Mouse (Mus musculus): ENCODE results near the gene Ppfibp2. TPM values are rescaled to one million over a fixed set of nuclear protein-coding genes. Genes with fewer than 3 reads are reported as not detected.

The Ppfibp2 gene
- total and polyA plus RNA-seq, 3 experiments, result 0.27 TPM; not detected in 2

DNA sequence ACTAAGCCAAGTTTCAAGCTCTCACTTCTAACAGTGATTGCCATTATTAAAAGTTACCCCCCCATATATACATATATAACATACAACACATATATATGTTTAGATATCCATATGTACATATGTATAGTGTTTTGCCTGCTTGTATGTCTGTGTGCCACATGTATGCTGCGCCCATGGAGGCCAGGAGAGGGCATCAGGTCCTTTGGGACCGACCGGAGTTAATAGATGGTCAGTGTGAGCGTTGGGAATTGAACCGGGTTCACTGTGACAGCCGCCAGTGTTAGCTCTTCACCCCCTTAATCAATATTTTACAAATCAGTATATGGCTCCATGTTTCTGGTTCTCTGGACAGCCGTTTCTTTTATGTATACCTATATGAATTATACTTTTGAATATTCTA is 55.0 kb downstream of the Ppfibp2 start:
- TF ChIP-seq TAL1 (conservative IDR thresholded peaks at IDR 0.05; ENCODE audit: low read depth, low read length) (no peak), GATA2 (IDR thresholded peaks at IDR 0.05; ENCODE audit: borderline replicate concordance, low read depth, low read length) (no peak), GATA1 (IDR thresholded peaks at IDR 0.05; ENCODE audit: borderline replicate concordance, low read length) (no peak), CTCF (IDR thresholded peaks at IDR 0.05; ENCODE audit: low read depth, low read length) (no peak), POLR2AphosphoS5 (IDR thresholded peaks at IDR 0.05; ENCODE audit: insufficient replicate concordance, low read depth, low read length) (no peak)
- Histone ChIP-seq H3K4me1 (ENCODE audit: insufficient read depth, low read depth, low read length) (no peaks in the 10 kb centered on the region), H3K36me3 (replicated peaks) (no peaks in the 10 kb centered on the region), H3K27me3 (ENCODE audit: insufficient read depth, low read length) (no peaks in the 10 kb centered on the region), H3K9me3 (replicated peaks) (peaks cover 20% of the 10 kb centered on the region), H3K4me3 (ENCODE audit: low read depth, low read length) (no peak overlapping the region)
- ATAC-seq (ENCODE audit: extremely low read depth, insufficient number of reproducible peaks, low FRiP score, poor library complexity, severe bottlenecking) (no peak), DNase-seq (ENCODE audit: low spot score) (no peak)

GRCm38 (mm10) chr7:107651821-107652220 is 56.8 kb downstream of the Ppfibp2 start:
- H3K4me1 ChIP-seq (ENCODE audit: insufficient read depth, low read depth, low read length), result no peaks in the 10 kb centered on the region
- DNase-seq (ENCODE audit: low spot score), result no peak
- no peak for ATAC-seq (ENCODE audit: extremely low read depth, insufficient number of reproducible peaks, low FRiP score, poor library complexity, severe bottlenecking)
- TF ChIP-seq POLR2AphosphoS5 (IDR thresholded peaks at IDR 0.05; ENCODE audit: insufficient replicate concordance, low read depth, low read length) (no peak), TAL1 (conservative IDR thresholded peaks at IDR 0.05; ENCODE audit: low read depth, low read length) (no peak), CTCF (IDR thresholded peaks at IDR 0.05; ENCODE audit: low read depth, low read length) (no peak), GATA1 (IDR thresholded peaks at IDR 0.05; ENCODE audit: borderline replicate concordance, low read length) (no peak), GATA2 (IDR thresholded peaks at IDR 0.05; ENCODE audit: borderline replicate concordance, low read depth, low read length) (no peak)
- H3K27me3 ChIP-seq (ENCODE audit: insufficient read depth, low read length), result no peaks in the 10 kb centered on the region
- no peak overlapping the region for H3K4me3 ChIP-seq (ENCODE audit: low read depth, low read length)
- H3K36me3 ChIP-seq (replicated peaks), result no peaks in the 10 kb centered on the region
- peaks cover 21% of the 10 kb centered on the region for H3K9me3 ChIP-seq (replicated peaks)

DNA sequence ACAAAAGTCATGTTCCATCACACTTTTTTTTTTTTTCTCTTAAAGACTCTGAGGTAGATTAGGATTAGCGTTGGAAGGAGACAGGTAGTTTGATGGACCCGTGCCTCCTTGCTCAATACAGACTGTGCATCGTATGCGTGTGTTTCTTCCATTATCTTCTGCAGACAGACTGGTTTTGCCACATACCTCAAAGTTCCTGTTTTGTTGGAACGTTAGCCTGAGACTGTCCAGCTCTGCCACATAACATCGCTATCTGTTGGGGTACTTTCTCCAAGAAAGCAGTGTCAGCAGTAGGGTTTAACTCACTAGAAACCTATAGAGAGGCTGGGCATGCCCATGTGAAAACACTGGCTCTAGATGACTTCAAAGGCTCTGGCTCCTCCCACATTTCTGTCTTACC is 61.4 kb downstream of the Ppfibp2 start:
- no peak for DNase-seq (ENCODE audit: low spot score)
- peaks cover 36% of the 10 kb centered on the region for H3K9me3 ChIP-seq (replicated peaks)
- no peaks in the 10 kb centered on the region for H3K4me1 ChIP-seq (ENCODE audit: insufficient read depth, low read depth, low read length)
- no peak for ATAC-seq (ENCODE audit: extremely low read depth, insufficient number of reproducible peaks, low FRiP score, poor library complexity, severe bottlenecking)
- H3K4me3 ChIP-seq (ENCODE audit: low read depth, low read length), result no peak overlapping the region
- no peaks in the 10 kb centered on the region for H3K36me3 ChIP-seq (replicated peaks)
- no peaks in the 10 kb centered on the region for H3K27me3 ChIP-seq (ENCODE audit: insufficient read depth, low read length)
- no peak for TF ChIP-seq TAL1 (conservative IDR thresholded peaks at IDR 0.05; ENCODE audit: low read depth, low read length)
- no peak for TF ChIP-seq GATA2 (IDR thresholded peaks at IDR 0.05; ENCODE audit: borderline replicate concordance, low read depth, low read length)
- no peak for TF ChIP-seq POLR2AphosphoS5 (IDR thresholded peaks at IDR 0.05; ENCODE audit: insufficient replicate concordance, low read depth, low read length)
- TF ChIP-seq GATA1 (IDR thresholded peaks at IDR 0.05; ENCODE audit: borderline replicate concordance, low read length), result no peak
- TF ChIP-seq CTCF (IDR thresholded peaks at IDR 0.05; ENCODE audit: low read depth, low read length), result no peak

DNA sequence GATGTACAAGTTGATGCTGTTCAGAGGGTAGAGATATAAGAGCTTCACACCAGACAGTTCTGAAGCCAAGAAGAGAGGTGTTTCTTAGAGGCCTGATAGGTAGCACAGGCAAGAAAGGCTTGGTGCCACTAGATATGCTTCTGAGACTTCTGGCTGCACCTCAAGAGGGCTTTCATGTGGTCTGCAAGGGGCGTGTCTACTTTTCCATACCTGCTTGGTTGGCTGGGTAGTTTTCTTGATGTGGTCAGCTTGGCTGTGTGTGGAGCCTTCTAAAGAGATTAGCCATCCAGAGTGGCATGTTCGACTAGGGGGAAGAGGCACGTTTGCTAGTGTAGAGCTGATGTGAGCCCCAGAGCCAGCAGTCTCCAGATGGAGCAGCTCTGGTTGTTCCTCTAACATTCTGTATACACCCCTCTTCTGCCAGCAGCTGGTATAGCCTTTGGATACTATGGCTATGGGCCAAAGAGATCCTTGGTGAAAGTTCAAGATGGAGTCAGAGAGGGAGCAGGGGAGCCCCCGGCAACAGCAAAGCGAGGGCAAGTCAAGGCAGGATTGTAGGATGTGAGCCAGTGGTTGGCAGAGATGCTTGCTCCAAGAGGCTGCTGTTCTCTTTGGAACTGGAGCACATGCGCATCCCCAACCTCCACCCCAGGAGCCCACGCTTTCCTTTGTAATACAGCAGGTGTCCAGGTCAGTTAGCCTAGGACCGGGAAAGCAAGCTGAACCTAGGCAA is 64.3 kb downstream of the Ppfibp2 start:
- H3K27me3 ChIP-seq (ENCODE audit: insufficient read depth, low read length), result no peaks in the 10 kb centered on the region
- TF ChIP-seq CTCF (IDR thresholded peaks at IDR 0.05; ENCODE audit: low read depth, low read length) (no peak), POLR2AphosphoS5 (IDR thresholded peaks at IDR 0.05; ENCODE audit: insufficient replicate concordance, low read depth, low read length) (no peak), TAL1 (conservative IDR thresholded peaks at IDR 0.05; ENCODE audit: low read depth, low read length) (no peak), GATA1 (IDR thresholded peaks at IDR 0.05; ENCODE audit: borderline replicate concordance, low read length) (no peak), GATA2 (IDR thresholded peaks at IDR 0.05; ENCODE audit: borderline replicate concordance, low read depth, low read length) (no peak)
- no peak overlapping the region for H3K4me3 ChIP-seq (ENCODE audit: low read depth, low read length)
- ATAC-seq (ENCODE audit: extremely low read depth, insufficient number of reproducible peaks, low FRiP score, poor library complexity, severe bottlenecking), result no peak
- DNase-seq (ENCODE audit: low spot score), result no peak
- H3K4me1 ChIP-seq (ENCODE audit: insufficient read depth, low read depth, low read length), result no peaks in the 10 kb centered on the region
- H3K36me3 ChIP-seq (replicated peaks), result no peaks in the 10 kb centered on the region
- H3K9me3 ChIP-seq (replicated peaks), result peaks cover 44% of the 10 kb centered on the region

- Histone ChIP-seq H3K36me3 (replicated peaks) (no peaks in the 10 kb centered on the region), H3K4me3 (ENCODE audit: low read depth, low read length) (no peak overlapping the region), H3K27me3 (ENCODE audit: insufficient read depth, low read length) (no peaks in the 10 kb centered on the region), H3K4me1 (ENCODE audit: insufficient read depth, low read depth, low read length) (no peaks in the 10 kb centered on the region), H3K9me3 (replicated peaks) (peaks cover 62% of the 10 kb centered on the region)
- DNase-seq (ENCODE audit: low spot score), result no peak
- ATAC-seq (ENCODE audit: extremely low read depth, insufficient number of reproducible peaks, low FRiP score, poor library complexity, severe bottlenecking), result no peak
- no peak for TF ChIP-seq CTCF (IDR thresholded peaks at IDR 0.05; ENCODE audit: low read depth, low read length)
- no peak for TF ChIP-seq TAL1 (conservative IDR thresholded peaks at IDR 0.05; ENCODE audit: low read depth, low read length)
- TF ChIP-seq GATA2 (IDR thresholded peaks at IDR 0.05; ENCODE audit: borderline replicate concordance, low read depth, low read length), result no peak
- TF ChIP-seq GATA1 (IDR thresholded peaks at IDR 0.05; ENCODE audit: borderline replicate concordance, low read length), result no peak
- TF ChIP-seq POLR2AphosphoS5 (IDR thresholded peaks at IDR 0.05; ENCODE audit: insufficient replicate concordance, low read depth, low read length), result no peak
Measured at GRCm38 (mm10) chr7:107661189-107661842, 66.3 kb downstream of the Ppfibp2 start.

DNA sequence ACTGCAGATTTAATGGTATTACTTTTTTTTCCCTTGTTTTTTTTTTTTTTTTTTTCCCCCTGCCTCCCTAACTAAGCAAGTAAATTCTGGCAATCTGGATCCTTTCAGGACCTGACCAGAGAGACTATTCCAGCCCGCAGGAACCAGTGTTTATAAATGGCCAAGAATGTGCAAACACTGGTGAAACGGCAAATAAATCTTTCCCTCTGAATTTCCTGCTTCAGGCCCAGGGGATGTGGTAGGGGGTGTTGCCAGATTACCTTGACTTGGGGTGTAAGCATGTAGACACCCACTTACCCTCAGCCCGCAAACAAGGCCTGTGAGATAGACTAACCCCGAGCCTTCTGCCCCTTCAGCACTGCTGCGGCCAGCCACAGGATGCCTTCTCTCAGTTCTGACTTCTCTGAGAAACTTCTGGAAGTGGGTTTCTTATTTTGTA is 66.9 kb downstream of the Ppfibp2 start:
- Histone ChIP-seq H3K4me3 (ENCODE audit: low read depth, low read length) (no peak overlapping the region), H3K4me1 (ENCODE audit: insufficient read depth, low read depth, low read length) (no peaks in the 10 kb centered on the region), H3K27me3 (ENCODE audit: insufficient read depth, low read length) (no peaks in the 10 kb centered on the region), H3K36me3 (replicated peaks) (no peaks in the 10 kb centered on the region), H3K9me3 (replicated peaks) (peaks cover 62% of the 10 kb centered on the region)
- ATAC-seq (ENCODE audit: extremely low read depth, insufficient number of reproducible peaks, low FRiP score, poor library complexity, severe bottlenecking) (no peak), DNase-seq (ENCODE audit: low spot score) (no peak)
- TF ChIP-seq GATA1 (IDR thresholded peaks at IDR 0.05; ENCODE audit: borderline replicate concordance, low read length), result no peak
- no peak for TF ChIP-seq TAL1 (conservative IDR thresholded peaks at IDR 0.05; ENCODE audit: low read depth, low read length)
- no peak for TF ChIP-seq POLR2AphosphoS5 (IDR thresholded peaks at IDR 0.05; ENCODE audit: insufficient replicate concordance, low read depth, low read length)
- no peak for TF ChIP-seq GATA2 (IDR thresholded peaks at IDR 0.05; ENCODE audit: borderline replicate concordance, low read depth, low read length)
- TF ChIP-seq CTCF (IDR thresholded peaks at IDR 0.05; ENCODE audit: low read depth, low read length), result no peak
